Mouse (Mus musculus): ENCODE results near the gene Creb3l1. TPM values are rescaled to one million over a fixed set of nuclear protein-coding genes. Genes with fewer than 3 reads are reported as not detected.

Gene Creb3l1
- polyA plus RNA-seq, 1 experiment from 2014 or later: 2.1 TPM

GRCm38 (mm10) chr2:91978547-91978946 is 45.8 kb downstream of the Creb3l1 start:
- Histone ChIP-seq H3K4me2 (no peak overlapping the region), H3K9ac (ENCODE audit: low read length) (no peak overlapping the region), H3K9me3 (ENCODE audit: control insufficient read depth, low read length) (no peaks in the 10 kb centered on the region), H3K4me3 (ENCODE audit: low read depth, low read length) (no peak overlapping the region), H3K27ac (ENCODE audit: low read depth, low read length) (no peak overlapping the region), H3K27me3 (ENCODE audit: control insufficient read depth, insufficient read depth, low read length) (peaks cover 32% of the 10 kb centered on the region), H3K4me1 (ENCODE audit: control insufficient read depth, insufficient read depth, low read length) (peaks cover 17% of the 10 kb centered on the region), H3K36me3 (ENCODE audit: control insufficient read depth, insufficient read depth, low read length) (no peaks in the 10 kb centered on the region)
- DNase-seq (ENCODE audit: low spot score, missing footprints) (peak; percentile 83), ATAC-seq (ENCODE audit: low FRiP score) (no peak)
- WGBS: 38% methylated on average over 2 of the region's 2 CpGs

GRCm38 (mm10) chr2:91977960-91978359 is 46.3 kb downstream of the Creb3l1 start:
- Histone ChIP-seq H3K4me3 (ENCODE audit: low read depth, low read length) (no peak overlapping the region), H3K4me1 (ENCODE audit: control insufficient read depth, insufficient read depth, low read length) (peaks cover 17% of the 10 kb centered on the region), H3K9me3 (ENCODE audit: control insufficient read depth, low read length) (no peaks in the 10 kb centered on the region), H3K9ac (ENCODE audit: low read length) (no peak overlapping the region), H3K27me3 (ENCODE audit: control insufficient read depth, insufficient read depth, low read length) (peaks cover 32% of the 10 kb centered on the region), H3K4me2 (no peak overlapping the region), H3K36me3 (ENCODE audit: control insufficient read depth, insufficient read depth, low read length) (no peaks in the 10 kb centered on the region), H3K27ac (ENCODE audit: low read depth, low read length) (no peak overlapping the region)
- 87% methylated on average over 4 of the region's 4 CpGs for WGBS
- no peak for DNase-seq (ENCODE audit: low spot score, missing footprints)
- no peak for ATAC-seq (ENCODE audit: low FRiP score)

GRCm38 (mm10) chr2:91975581-91976541 is 48.4 kb downstream of the Creb3l1 start, which contains the start of gene Dgkz:
Gene Dgkz, minus strand, starts transcription at chr2:91975864.
- Histone ChIP-seq H3K9me3 (ENCODE audit: control insufficient read depth, low read length) (no peaks in the 10 kb centered on the region), H3K36me3 (ENCODE audit: control insufficient read depth, insufficient read depth, low read length) (no peaks in the 10 kb centered on the region), H3K4me2 (peak within 1 kb of the TSS; percentile 48), H3K27ac (ENCODE audit: low read depth, low read length) (no peak within 1 kb of the TSS), H3K4me3 (ENCODE audit: low read depth, low read length) (peak within 1 kb of the TSS; percentile 36), H3K9ac (ENCODE audit: low read length) (peak within 1 kb of the TSS; percentile 49), H3K27me3 (ENCODE audit: control insufficient read depth, insufficient read depth, low read length) (peaks cover 35% of the 10 kb centered on the region), H3K4me1 (ENCODE audit: control insufficient read depth, insufficient read depth, low read length) (peaks cover 28% of the 10 kb centered on the region)
- WGBS: under 1% methylated on average over 78 of the region's 79 CpGs
- ATAC-seq (ENCODE audit: low FRiP score) (peak; percentile 57), DNase-seq (ENCODE audit: low spot score, missing footprints) (peak; percentile 95)

GRCm38 (mm10) chr2:91973416-91974135 is 50.7 kb downstream of the Creb3l1 start:
- Histone ChIP-seq H3K9ac (ENCODE audit: low read length) (no peak overlapping the region), H3K9me3 (ENCODE audit: control insufficient read depth, low read length) (no peaks in the 10 kb centered on the region), H3K4me1 (ENCODE audit: control insufficient read depth, insufficient read depth, low read length) (peaks cover 21% of the 10 kb centered on the region), H3K27ac (ENCODE audit: low read depth, low read length) (no peak overlapping the region), H3K27me3 (ENCODE audit: control insufficient read depth, insufficient read depth, low read length) (peaks cover 35% of the 10 kb centered on the region), H3K4me3 (ENCODE audit: low read depth, low read length) (no peak overlapping the region), H3K4me2 (no peak overlapping the region), H3K36me3 (ENCODE audit: control insufficient read depth, insufficient read depth, low read length) (no peaks in the 10 kb centered on the region)
- WGBS: 21% methylated on average over 7 of the region's 7 CpGs
- DNase-seq (ENCODE audit: low spot score, missing footprints) (peak; percentile 85), ATAC-seq (ENCODE audit: low FRiP score) (no peak)

- Histone ChIP-seq H3K27ac (ENCODE audit: low read depth, low read length) (no peak overlapping the region), H3K27me3 (ENCODE audit: control insufficient read depth, insufficient read depth, low read length) (peaks cover 37% of the 10 kb centered on the region), H3K36me3 (ENCODE audit: control insufficient read depth, insufficient read depth, low read length) (no peaks in the 10 kb centered on the region), H3K4me2 (no peak overlapping the region), H3K4me1 (ENCODE audit: control insufficient read depth, insufficient read depth, low read length) (peaks cover 21% of the 10 kb centered on the region), H3K9me3 (ENCODE audit: control insufficient read depth, low read length) (no peaks in the 10 kb centered on the region), H3K4me3 (ENCODE audit: low read depth, low read length) (no peak overlapping the region), H3K9ac (ENCODE audit: low read length) (no peak overlapping the region)
- DNase-seq (ENCODE audit: low spot score, missing footprints): no peak
- WGBS: 48% methylated on average over 13 of the region's 13 CpGs
- no peak for ATAC-seq (ENCODE audit: low FRiP score)
Measured at GRCm38 (mm10) chr2:91972121-91972566, 52.2 kb downstream of the Creb3l1 start.

- Histone ChIP-seq H3K4me3 (ENCODE audit: low read depth, low read length) (no peak overlapping the region), H3K4me1 (ENCODE audit: control insufficient read depth, insufficient read depth, low read length) (peaks cover 21% of the 10 kb centered on the region), H3K9me3 (ENCODE audit: control insufficient read depth, low read length) (no peaks in the 10 kb centered on the region), H3K27ac (ENCODE audit: low read depth, low read length) (no peak overlapping the region), H3K36me3 (ENCODE audit: control insufficient read depth, insufficient read depth, low read length) (no peaks in the 10 kb centered on the region), H3K27me3 (ENCODE audit: control insufficient read depth, insufficient read depth, low read length) (peaks cover 30% of the 10 kb centered on the region), H3K9ac (ENCODE audit: low read length) (peak overlapping the region; percentile 40), H3K4me2 (peak overlapping the region; percentile 7; the same call in 1 of the 2 replicates)
- DNase-seq (ENCODE audit: low spot score, missing footprints) (peak; percentile 86), ATAC-seq (ENCODE audit: low FRiP score) (no peak)
- WGBS: 18% methylated on average over 21 of the region's 21 CpGs
Measured at GRCm38 (mm10) chr2:91971231-91972097, 52.8 kb downstream of the Creb3l1 start.

GRCm38 (mm10) chr2:91967962-91968361 is 56.3 kb downstream of the Creb3l1 start:
- ATAC-seq (ENCODE audit: low FRiP score) (no peak), DNase-seq (ENCODE audit: low spot score, missing footprints) (peak; percentile 74)
- Histone ChIP-seq H3K27me3 (ENCODE audit: control insufficient read depth, insufficient read depth, low read length) (peaks cover 9% of the 10 kb centered on the region), H3K9me3 (ENCODE audit: control insufficient read depth, low read length) (no peaks in the 10 kb centered on the region), H3K4me1 (ENCODE audit: control insufficient read depth, insufficient read depth, low read length) (peaks cover 11% of the 10 kb centered on the region), H3K36me3 (ENCODE audit: control insufficient read depth, insufficient read depth, low read length) (no peaks in the 10 kb centered on the region), H3K9ac (ENCODE audit: low read length) (no peak overlapping the region), H3K4me3 (ENCODE audit: low read depth, low read length) (no peak overlapping the region), H3K4me2 (no peak overlapping the region), H3K27ac (ENCODE audit: low read depth, low read length) (no peak overlapping the region)
- 66% methylated on average over 11 of the region's 11 CpGs for WGBS

GRCm38 (mm10) chr2:91966367-91966766 is 57.9 kb downstream of the Creb3l1 start:
- peaks cover 6% of the 10 kb centered on the region for H3K27me3 ChIP-seq (ENCODE audit: control insufficient read depth, insufficient read depth, low read length)
- DNase-seq (ENCODE audit: low spot score, missing footprints): peak; percentile 23
- peaks cover 13% of the 10 kb centered on the region for H3K4me1 ChIP-seq (ENCODE audit: control insufficient read depth, insufficient read depth, low read length)

More at GRCm38 (mm10) chr2:91966367-91966766, 57.9 kb downstream of the Creb3l1 start:
- H3K4me3 ChIP-seq (ENCODE audit: low read depth, low read length): no peak overlapping the region
- 87% methylated on average over 5 of the region's 5 CpGs for WGBS
- H3K27ac ChIP-seq (ENCODE audit: low read depth, low read length): no peak overlapping the region
- no peaks in the 10 kb centered on the region for H3K36me3 ChIP-seq (ENCODE audit: control insufficient read depth, insufficient read depth, low read length)
- H3K4me2 ChIP-seq: no peak overlapping the region
- H3K9ac ChIP-seq (ENCODE audit: low read length): no peak overlapping the region
- H3K9me3 ChIP-seq (ENCODE audit: control insufficient read depth, low read length): no peaks in the 10 kb centered on the region
- no peak for ATAC-seq (ENCODE audit: low FRiP score)

Measured in midbrain, embryonic 11.5 days (tissue).